Mouse (Mus musculus): Measurements from ENCODE around the gene Mrps16.

The Mrps16 gene

GRCm38 (mm10) chr14:20393205-20393913, at the start of gene Mrps16:
TSS of gene Mrps16 (minus strand) at chr14:20393634.
- peak; percentile 92 for DNase-seq

DNA sequence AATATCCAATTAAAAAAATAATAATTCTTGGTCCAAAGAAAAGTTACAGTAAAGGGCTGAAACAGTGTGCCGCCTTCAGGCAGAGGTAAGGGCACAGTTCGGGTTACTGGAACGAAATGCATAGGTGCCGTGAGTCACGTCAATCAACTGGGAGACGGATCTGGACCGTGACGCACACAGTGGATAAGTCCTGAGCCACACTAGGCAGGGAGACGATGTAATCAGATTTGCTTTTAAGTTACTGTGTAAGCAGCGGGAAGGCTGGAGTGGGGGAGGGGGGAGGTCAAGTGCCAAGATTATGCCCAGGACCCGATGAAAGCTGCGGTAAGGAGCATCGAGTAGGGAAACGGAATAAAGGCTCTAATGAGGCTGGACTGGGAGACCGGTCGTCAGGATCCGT, 48.8 kb upstream of the Mrps16 start:
- no peak for DNase-seq

DNA sequence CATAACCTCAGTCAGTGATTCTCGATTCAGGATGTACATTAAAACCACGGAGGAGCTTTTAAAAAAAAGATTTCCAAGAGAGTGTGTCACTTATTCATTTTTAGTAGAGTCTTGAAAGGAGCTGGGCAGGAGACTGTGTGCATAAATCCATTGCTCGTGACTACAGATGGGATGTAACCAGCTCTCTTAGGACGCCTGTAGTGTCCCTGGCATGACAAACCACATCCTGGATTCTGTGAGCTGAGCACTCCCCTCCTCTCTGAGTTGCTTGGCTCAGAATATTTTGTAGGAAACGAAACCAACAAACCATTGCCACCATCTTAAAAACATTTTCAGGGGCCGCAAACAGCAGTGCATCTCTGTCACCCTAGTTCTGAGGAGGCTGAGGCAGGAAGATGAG, 43.5 kb upstream of the Mrps16 start:
- no peak for DNase-seq

DNA sequence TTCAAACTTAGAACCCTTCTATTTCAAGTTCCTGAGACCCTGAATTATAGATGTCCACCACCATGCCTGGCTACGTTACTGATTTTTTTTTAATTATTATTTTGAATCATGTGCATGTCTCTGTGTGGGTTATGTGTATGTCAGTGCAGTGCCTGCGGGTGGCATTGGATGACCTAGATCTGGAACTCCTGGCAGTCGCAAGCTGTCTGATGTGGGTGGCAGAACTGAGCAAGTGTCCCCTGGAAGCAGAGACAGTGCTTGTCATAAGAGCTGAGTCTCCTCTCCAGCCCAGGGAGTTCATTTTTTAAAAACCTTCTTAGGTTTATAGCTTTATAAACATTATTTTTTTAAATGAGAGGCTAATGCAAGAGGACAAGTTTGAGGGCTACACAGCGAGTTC, 39.0 kb upstream of the Mrps16 start:
- no peak for DNase-seq

DNA sequence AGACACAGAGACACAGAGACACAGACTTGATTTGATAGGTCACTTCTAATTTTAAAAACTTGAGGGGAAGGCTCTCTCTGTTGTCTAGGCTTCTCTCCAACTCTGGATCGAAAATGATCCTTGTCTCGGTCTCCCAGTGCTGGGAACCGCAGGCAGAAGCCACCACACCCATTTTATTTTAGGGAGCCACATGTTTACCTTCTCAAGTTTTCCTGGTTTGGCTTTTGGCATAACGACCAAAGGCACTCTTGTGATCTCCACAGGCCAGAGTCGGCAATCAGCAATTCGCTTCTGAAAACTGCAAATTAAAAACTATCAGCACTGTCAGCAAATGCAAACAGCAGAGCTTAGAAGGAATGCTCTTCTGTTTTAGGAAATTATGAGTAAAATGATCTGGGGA, 38.3 kb upstream of the Mrps16 start:
- no peak for DNase-seq

- DNase-seq: no peak
These were observed 36.4 kb upstream of the Mrps16 start for GRCm38 (mm10) chr14:20429833-20430232.

DNA sequence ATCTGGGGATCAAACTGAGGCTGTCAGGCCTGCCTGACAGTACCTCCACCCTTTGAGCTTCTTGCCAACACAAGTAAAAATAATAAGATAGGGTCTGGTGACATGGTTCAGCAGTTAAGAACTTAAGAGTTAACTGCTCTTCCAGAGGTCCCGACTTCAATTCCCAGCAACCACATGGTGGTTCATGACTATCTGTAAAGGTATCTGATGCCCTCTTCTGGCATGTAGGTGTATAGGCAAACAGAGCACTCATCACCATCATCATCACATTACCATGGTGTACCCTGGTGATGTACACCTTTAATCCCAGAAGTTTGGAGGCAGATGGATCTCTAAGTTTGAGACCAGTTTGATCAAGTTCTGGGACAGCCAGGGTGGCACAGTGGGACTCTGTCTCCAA, 35.2 kb upstream of the Mrps16 start:
- no peak for DNase-seq

GRCm38 (mm10) chr14:20423046-20423445, 29.6 kb upstream of the Mrps16 start:
- DNase-seq: no peak

DNA sequence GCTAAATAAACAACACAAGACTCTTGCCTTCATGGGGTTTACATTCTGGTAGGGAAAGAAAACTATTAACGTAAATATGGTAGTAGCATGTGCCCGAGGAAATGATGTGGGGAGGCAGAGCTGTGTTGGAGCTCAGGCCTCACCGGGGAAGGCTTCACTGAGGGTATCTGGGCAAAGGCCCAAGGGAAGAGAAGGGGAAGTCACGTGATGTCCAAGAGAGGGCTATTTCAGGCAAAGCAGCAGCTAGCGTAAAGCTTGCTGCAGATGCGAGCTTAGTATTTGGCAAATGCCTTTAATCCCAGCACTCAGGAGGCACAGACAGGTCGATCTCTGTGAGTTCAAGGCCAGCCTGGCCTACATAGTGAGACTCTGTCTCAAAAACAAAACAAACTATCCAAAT, 28.8 kb upstream of the Mrps16 start:
- no peak for DNase-seq

DNA sequence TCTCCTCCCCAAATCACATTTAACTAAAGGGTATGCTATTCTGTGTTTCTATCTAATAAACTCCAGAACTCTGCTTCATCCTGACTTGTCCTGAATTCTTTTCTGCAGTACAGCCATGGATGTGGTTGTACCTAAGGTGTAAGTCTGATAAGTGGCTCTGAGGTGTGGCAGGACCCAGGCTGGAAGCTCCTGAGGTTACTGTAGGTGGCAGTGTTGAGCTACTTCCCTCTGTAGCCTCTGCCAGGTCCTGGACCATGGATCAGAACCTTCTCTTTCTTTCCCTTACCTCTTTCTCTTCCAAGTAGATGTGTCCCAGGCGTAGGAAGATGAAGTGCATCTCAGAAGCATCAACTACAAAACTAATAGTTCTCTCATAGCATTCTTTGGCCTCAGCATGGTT, 6.6 kb upstream of the Mrps16 start:
- DNase-seq: peak; percentile 35

GRCm38 (mm10) chr14:20398864-20399263, 5.4 kb upstream of the Mrps16 start:
- peak; percentile 20 for DNase-seq

GRCm38 (mm10) chr14:20397220-20397619, 3.8 kb upstream of the Mrps16 start:
- DNase-seq: no peak

DNA sequence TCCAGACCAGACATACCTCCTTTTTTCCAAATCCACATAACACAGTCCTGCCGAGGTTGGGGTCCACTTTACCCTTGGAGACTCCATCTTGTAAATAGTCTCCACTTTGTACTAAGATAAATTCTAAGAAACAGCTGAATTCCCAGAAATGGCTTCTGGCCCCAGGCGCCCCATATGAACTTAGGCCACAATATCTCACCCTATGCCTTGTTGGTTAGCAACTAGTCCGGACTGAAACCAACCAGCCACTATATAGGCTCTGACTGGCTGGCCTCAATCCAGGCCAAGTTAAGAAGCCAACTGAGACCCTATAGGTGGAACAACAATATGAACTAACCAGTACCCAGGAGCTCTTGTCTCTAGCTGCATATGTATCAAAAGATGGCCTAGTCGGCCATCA, 1.1 kb downstream of the Mrps16 start:
- DNase-seq: no peak

DNA sequence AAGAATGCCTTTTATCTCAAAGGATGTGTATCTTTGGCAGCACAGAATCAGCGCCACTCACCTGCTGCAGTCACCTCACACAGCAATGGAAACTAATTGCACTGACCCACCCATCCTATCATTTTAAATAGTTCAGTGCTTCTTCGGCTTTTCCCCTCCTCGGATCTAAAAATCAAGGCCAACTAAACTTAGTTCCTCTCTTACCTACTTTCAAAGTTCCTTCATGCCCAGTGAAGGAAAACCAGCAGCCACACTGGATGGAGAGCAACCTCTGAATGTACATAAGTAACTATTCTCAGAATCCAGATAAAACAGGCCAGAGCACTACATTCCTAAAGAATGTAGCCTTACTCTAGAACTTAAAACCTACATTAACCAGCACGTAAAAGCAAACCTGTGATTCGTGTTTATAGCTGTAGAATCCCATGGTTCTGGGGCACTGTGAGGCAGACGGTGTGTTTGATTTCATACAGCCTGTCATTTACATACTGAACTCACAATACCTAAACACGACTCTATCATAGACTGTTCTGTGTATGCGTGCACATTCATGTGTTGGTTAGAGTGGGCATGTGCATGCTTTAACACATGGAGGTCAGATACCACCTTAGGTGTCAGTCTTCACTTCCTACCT, 3.9 kb downstream of the Mrps16 start:
- no peak for DNase-seq

- DNase-seq: peak; percentile 96
These were observed 4.8 kb downstream of the Mrps16 start, which contains the start of gene Dnajc9 for GRCm38 (mm10) chr14:20388441-20389129. TSS of gene Dnajc9 (minus strand) at chr14:20388910.

DNA sequence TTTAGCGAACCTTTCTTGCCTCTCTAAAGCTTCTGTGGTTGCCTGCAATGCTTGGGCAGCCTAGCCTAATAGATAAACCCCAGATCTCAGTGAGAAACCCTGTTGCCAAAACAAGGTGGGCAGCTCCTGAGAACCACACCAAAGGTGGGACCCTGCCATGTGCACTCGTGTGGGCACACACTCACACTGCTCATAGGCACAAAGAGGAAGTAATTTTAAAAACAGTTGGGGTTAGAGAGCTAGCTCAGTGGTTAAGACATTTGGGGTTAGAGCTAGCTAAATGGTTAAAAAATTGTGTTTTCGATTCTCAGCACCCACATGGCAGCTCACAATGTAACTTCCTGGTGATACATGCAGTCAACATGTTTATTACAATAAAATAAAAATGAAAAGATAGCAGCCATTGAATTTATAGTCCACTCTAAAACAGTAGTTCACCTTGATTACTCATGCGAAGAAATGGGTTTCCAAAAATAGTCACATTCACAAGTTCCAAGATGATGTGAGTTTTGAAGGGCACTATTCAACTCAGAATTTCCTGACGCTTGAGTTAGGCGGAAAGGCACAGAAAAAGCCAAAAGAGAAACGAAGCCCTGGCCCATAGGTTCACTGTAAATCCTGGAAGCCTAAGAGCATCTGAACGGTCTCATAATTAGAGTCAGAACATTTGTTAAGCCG, 13.5 kb downstream of the Mrps16 start:
- DNase-seq: no peak

DNA sequence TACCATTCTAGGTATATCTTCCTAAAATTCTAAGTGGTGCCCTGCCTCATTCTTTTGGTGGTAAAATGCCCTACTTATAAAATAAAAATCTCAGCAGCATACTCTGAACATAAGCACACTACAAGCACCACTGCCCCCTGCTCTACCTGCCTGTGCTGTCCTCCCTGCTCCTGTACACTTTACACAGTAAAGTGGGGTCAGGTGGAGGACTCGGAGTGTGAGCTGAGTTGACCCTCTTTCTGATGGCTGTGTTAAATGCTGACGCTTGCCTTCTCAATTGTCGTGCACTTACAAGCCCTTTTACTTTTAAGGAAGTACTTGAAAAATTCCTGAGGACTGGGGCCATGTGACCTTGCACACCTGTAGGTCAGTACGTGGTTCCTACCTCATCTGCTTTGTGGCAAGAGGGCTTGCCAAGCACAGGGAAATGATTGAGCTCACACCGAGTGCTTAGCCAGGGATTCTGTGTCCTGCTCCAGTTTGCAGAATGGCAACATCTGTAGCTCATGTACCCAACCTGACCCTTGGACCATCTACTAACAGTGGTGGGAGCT, 14.3 kb downstream of the Mrps16 start:
- DNase-seq: no peak

DNA sequence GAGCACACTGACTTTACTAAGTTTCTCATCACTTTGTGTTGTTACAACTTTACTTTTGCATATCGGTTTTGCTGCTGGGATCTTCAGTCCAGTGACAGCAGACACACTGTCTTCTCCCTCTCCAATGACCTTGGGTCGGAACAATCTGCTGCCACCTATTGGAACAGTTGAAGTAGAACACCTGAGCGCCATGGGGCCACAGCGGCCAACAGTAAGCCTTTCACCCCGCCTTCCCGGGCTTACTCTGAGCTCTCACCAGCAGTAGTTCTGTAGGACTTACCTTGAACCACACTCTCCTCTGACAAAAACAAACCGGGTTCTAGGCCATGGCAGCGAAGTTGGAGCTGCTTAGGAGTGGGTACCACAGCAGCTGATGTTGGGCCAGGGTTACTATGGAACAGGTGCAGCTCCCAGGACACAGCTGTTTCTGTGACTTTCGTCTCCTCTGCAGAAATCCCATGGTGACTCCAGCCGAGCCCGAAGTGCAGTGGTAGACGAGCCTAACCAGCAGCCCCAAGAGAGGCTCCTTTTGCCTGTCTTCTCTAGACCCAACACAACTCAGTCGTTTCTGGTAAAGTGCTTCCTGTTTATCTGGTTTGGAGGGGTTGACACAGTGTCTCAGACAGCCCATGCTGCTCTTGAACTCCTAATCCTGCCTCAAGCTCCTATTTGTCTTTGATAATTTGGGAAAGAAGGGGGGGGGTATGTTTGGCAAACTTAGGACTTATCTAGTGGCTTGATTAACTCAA, 14.9 kb downstream of the Mrps16 start:
- peak; percentile 63 for DNase-seq

GRCm38 (mm10) chr14:20377112-20377521, 16.3 kb downstream of the Mrps16 start:
- DNase-seq: no peak

DNA sequence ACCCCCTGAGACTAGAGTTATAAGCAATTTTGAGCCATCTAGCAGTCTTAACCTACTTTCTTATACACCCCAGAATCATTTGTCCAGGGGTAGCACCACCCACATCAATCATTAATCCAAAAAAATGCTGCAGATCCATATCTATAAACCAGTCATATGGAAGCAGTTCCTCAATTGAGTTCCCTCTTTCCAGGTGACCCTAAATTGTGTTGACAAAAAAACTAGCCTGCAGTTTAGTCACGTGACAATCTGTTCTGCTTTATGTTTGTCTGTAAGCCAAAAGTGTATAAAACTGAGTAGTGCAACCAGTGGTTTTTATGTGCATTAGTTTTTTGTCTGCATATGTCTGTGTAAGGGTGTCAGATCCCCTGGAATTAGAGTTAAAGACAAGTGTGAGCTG, 21.6 kb downstream of the Mrps16 start:
- DNase-seq: no peak

DNA sequence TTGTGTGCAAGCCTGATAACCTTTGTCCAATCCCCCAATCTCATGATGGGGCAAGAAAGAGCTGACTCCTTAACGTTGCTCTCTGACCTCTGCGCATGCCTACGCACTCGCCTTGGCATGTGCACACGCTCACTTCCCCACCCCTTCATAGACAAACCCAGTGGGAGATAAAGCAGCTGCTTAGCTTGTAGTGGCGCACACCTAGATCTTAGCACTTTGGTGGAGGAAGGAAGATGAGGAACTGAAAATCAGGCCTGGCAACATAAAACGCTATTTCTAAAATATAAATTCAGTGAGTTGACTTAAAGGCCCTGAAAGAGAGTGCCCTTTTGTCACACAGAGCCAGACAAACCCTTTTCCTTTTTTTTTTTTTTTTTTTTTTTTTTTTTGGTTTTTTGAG, 22.6 kb downstream of the Mrps16 start:
- no peak for DNase-seq

DNA sequence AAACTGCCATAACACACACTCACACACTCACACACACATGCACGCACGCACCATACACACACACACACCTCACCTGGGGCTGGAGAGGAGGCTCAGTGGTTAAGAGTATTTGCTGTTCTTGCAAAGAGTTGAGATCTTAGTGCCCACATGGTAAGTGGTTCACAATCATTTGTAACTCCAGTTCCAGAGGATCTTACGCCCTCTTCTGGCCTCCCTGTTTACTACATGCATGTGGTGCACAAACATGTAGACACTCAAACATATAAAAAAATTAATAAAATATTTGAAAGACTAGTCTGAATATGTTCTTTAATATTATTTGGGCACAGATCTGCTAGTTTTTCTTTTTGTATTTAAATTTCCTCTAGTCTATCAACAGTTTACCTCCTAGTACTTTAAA, 25.2 kb downstream of the Mrps16 start:
- no peak for DNase-seq

GRCm38 (mm10) chr14:20363230-20363629, 30.2 kb downstream of the Mrps16 start:
- no peak for DNase-seq
